Mouse (Mus musculus): ENCODE data around the gene Gm17018. TPM values are rescaled to one million over a fixed set of nuclear protein-coding genes. Genes with fewer than 3 reads are reported as not detected.

Gm17018 gene
- polyA plus RNA-seq, 1 experiment: not detected

- 96% methylated on average over 6 of the region's 6 CpGs for WGBS
Observed at GRCm38 (mm10) chr19:45589761-45590160, 29.3 kb downstream of the Gm17018 start.

GRCm38 (mm10) chr19:45591704-45592103 lies 31.3 kb downstream of the Gm17018 start:
- 74% methylated on average over 7 of the region's 7 CpGs for WGBS
- H3K4me3 ChIP-seq (ENCODE audit: insufficient read depth, low read depth, low read length): no peak overlapping the region
- H3K27ac ChIP-seq (ENCODE audit: insufficient read depth, low read depth, low read length): no peak overlapping the region
- no peak for TF ChIP-seq POLR2A (IDR thresholded peaks at IDR 0.05; ENCODE audit: insufficient read depth, low read depth, low read length)
- TF ChIP-seq CTCF (IDR thresholded peaks at IDR 0.05; ENCODE audit: insufficient read depth, low read depth, low read length): no peak
- H3K4me1 ChIP-seq (ENCODE audit: control insufficient read depth, insufficient read depth, low read length): peaks cover 3% of the 10 kb centered on the region; the same call in 1 of the 2 replicates

More at GRCm38 (mm10) chr19:45589761-45590160, 29.3 kb downstream of the Gm17018 start:
- Histone ChIP-seq H3K4me1 (ENCODE audit: control insufficient read depth, insufficient read depth, low read length) (peaks cover 3% of the 10 kb centered on the region; the same call in 1 of the 2 replicates), H3K4me3 (ENCODE audit: insufficient read depth, low read depth, low read length) (no peak overlapping the region), H3K27ac (ENCODE audit: insufficient read depth, low read depth, low read length) (no peak overlapping the region)
- TF ChIP-seq CTCF (IDR thresholded peaks at IDR 0.05; ENCODE audit: insufficient read depth, low read depth, low read length): no peak
- no peak for TF ChIP-seq POLR2A (IDR thresholded peaks at IDR 0.05; ENCODE audit: insufficient read depth, low read depth, low read length)

GRCm38 (mm10) chr19:45592916-45593315 lies 32.5 kb downstream of the Gm17018 start:
- TF ChIP-seq CTCF (IDR thresholded peaks at IDR 0.05; ENCODE audit: insufficient read depth, low read depth, low read length): no peak
- TF ChIP-seq POLR2A (IDR thresholded peaks at IDR 0.05; ENCODE audit: insufficient read depth, low read depth, low read length): no peak
- H3K4me3 ChIP-seq (ENCODE audit: insufficient read depth, low read depth, low read length): no peak overlapping the region
- peaks cover 3% of the 10 kb centered on the region; the same call in 1 of the 2 replicates for H3K4me1 ChIP-seq (ENCODE audit: control insufficient read depth, insufficient read depth, low read length)
- 83% methylated on average over 9 of the region's 9 CpGs for WGBS
- H3K27ac ChIP-seq (ENCODE audit: insufficient read depth, low read depth, low read length): no peak overlapping the region

GRCm38 (mm10) chr19:45594079-45594478 lies 33.7 kb downstream of the Gm17018 start:
- Histone ChIP-seq H3K4me1 (ENCODE audit: control insufficient read depth, insufficient read depth, low read length) (peaks cover 3% of the 10 kb centered on the region; the same call in 1 of the 2 replicates), H3K27ac (ENCODE audit: insufficient read depth, low read depth, low read length) (no peak overlapping the region), H3K4me3 (ENCODE audit: insufficient read depth, low read depth, low read length) (no peak overlapping the region)
- no peak for TF ChIP-seq POLR2A (IDR thresholded peaks at IDR 0.05; ENCODE audit: insufficient read depth, low read depth, low read length)
- no peak for TF ChIP-seq CTCF (IDR thresholded peaks at IDR 0.05; ENCODE audit: insufficient read depth, low read depth, low read length)
- WGBS: 97% methylated on average over 7 of the region's 7 CpGs

- WGBS: 87% methylated on average over 6 of the region's 6 CpGs
- TF ChIP-seq CTCF (IDR thresholded peaks at IDR 0.05; ENCODE audit: insufficient read depth, low read depth, low read length) (no peak), POLR2A (IDR thresholded peaks at IDR 0.05; ENCODE audit: insufficient read depth, low read depth, low read length) (no peak)
- Histone ChIP-seq H3K27ac (ENCODE audit: insufficient read depth, low read depth, low read length) (no peak overlapping the region), H3K4me3 (ENCODE audit: insufficient read depth, low read depth, low read length) (no peak overlapping the region), H3K4me1 (ENCODE audit: control insufficient read depth, insufficient read depth, low read length) (peaks cover 3% of the 10 kb centered on the region; the same call in 1 of the 2 replicates)
Observed at GRCm38 (mm10) chr19:45595481-45595880, 35.1 kb downstream of the Gm17018 start.

- Histone ChIP-seq H3K27ac (ENCODE audit: insufficient read depth, low read depth, low read length) (no peak overlapping the region), H3K4me1 (ENCODE audit: control insufficient read depth, insufficient read depth, low read length) (peaks cover 3% of the 10 kb centered on the region; the same call in 1 of the 2 replicates), H3K4me3 (ENCODE audit: insufficient read depth, low read depth, low read length) (no peak overlapping the region)
- TF ChIP-seq POLR2A (IDR thresholded peaks at IDR 0.05; ENCODE audit: insufficient read depth, low read depth, low read length) (no peak), CTCF (IDR thresholded peaks at IDR 0.05; ENCODE audit: insufficient read depth, low read depth, low read length) (no peak)
- WGBS: 54% methylated on average over 7 of the region's 7 CpGs
Observed at GRCm38 (mm10) chr19:45596019-45596418, 35.6 kb downstream of the Gm17018 start.

GRCm38 (mm10) chr19:45596434-45596833 lies 36.0 kb downstream of the Gm17018 start:
- Histone ChIP-seq H3K27ac (ENCODE audit: insufficient read depth, low read depth, low read length) (no peak overlapping the region), H3K4me1 (ENCODE audit: control insufficient read depth, insufficient read depth, low read length) (peaks cover 2% of the 10 kb centered on the region; the same call in 1 of the 2 replicates), H3K4me3 (ENCODE audit: insufficient read depth, low read depth, low read length) (no peak overlapping the region)
- TF ChIP-seq POLR2A (IDR thresholded peaks at IDR 0.05; ENCODE audit: insufficient read depth, low read depth, low read length): no peak
- 83% methylated on average over 6 of the region's 6 CpGs for WGBS

- Histone ChIP-seq H3K27ac (ENCODE audit: insufficient read depth, low read depth, low read length) (no peak overlapping the region), H3K4me1 (ENCODE audit: control insufficient read depth, insufficient read depth, low read length) (no peaks in the 10 kb centered on the region; the same call in 1 of the 2 replicates), H3K4me3 (ENCODE audit: insufficient read depth, low read depth, low read length) (no peak overlapping the region)
- 84% methylated on average over 4 of the region's 4 CpGs for WGBS
- no peak for TF ChIP-seq CTCF (IDR thresholded peaks at IDR 0.05; ENCODE audit: insufficient read depth, low read depth, low read length)
- no peak for TF ChIP-seq POLR2A (IDR thresholded peaks at IDR 0.05; ENCODE audit: insufficient read depth, low read depth, low read length)
Observed at GRCm38 (mm10) chr19:45597106-45597505, 36.7 kb downstream of the Gm17018 start.

GRCm38 (mm10) chr19:45602606-45603005 lies 42.2 kb downstream of the Gm17018 start:
- Histone ChIP-seq H3K4me3 (ENCODE audit: insufficient read depth, low read depth, low read length) (no peak overlapping the region), H3K4me1 (ENCODE audit: control insufficient read depth, insufficient read depth, low read length) (peaks cover 6% of the 10 kb centered on the region), H3K27ac (ENCODE audit: insufficient read depth, low read depth, low read length) (no peak overlapping the region)
- WGBS: 97% methylated on average over 5 of the region's 5 CpGs
- TF ChIP-seq POLR2A (IDR thresholded peaks at IDR 0.05; ENCODE audit: insufficient read depth, low read depth, low read length): no peak
- TF ChIP-seq CTCF (IDR thresholded peaks at IDR 0.05; ENCODE audit: insufficient read depth, low read depth, low read length): no peak

GRCm38 (mm10) chr19:45606701-45607100 lies 46.3 kb downstream of the Gm17018 start:
- 95% methylated on average over 4 of the region's 4 CpGs for WGBS
- no peak overlapping the region for H3K4me3 ChIP-seq (ENCODE audit: insufficient read depth, low read depth, low read length)
- no peak overlapping the region for H3K27ac ChIP-seq (ENCODE audit: insufficient read depth, low read depth, low read length)
- peaks cover 8% of the 10 kb centered on the region for H3K4me1 ChIP-seq (ENCODE audit: control insufficient read depth, insufficient read depth, low read length)
- TF ChIP-seq POLR2A (IDR thresholded peaks at IDR 0.05; ENCODE audit: insufficient read depth, low read depth, low read length): no peak
- TF ChIP-seq CTCF (IDR thresholded peaks at IDR 0.05; ENCODE audit: insufficient read depth, low read depth, low read length): no peak
